Mouse (Mus musculus) Muller cell, postnatal 12 days (primary cell): ENCODE data around the gene Ttc27.

Experiments
- DNase-seq: peaks from one replicate; pipeline ENCODE4 v3.0.0-alpha.2; 2015; ENCODE audit errors: inconsistent ontology term

Ttc27 gene

GRCm38 (mm10) chr17:74752906-74753627, 35.5 kb downstream of the Ttc27 start:
- DNase-seq: no peak

DNA sequence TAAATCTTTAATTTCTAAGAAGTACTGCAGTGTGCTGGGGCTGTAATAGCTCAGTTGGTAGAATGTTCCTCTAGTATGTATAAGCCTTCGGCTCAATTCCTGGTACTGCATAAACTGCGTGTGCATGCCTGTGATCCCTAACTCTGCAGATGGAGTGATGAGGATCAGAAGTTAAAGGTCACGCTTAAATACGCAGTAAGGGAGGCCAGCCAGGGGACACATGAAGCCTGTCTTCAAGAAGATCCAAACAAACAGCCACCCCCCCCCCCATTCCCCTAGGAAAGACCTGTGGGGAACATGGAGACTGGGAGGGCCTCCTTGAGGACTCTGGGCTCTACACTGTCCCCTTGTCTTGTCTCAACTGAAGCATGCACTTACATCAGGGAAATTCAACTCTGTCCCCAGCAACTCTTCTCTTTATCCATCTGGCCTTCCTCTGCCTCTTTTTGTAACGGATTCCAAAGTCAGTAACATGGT, 36.1 kb downstream of the Ttc27 start:
- DNase-seq: no peak

GRCm38 (mm10) chr17:74754369-74755118, 37.0 kb downstream of the Ttc27 start:
- no peak for DNase-seq

DNA sequence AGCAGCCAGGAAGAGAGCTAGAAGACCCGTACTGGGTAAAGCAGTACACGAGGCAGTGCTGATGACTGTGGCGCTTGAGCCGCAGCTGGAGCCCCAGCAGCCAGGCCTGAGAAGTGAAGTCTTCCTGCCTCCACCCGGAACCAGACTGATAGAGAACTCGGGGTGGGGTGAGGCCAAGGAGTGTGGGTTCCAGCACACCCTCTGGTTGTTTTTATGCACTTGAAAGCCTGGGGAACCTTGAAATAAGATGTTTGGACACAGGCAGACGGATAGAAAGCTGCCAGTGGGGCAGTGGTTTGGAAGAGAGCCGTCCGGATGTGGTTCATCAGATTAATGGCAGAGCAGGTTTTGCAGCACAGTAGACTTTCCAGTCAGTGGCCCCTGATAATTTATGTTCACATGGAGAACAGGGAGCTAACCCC, 51.9 kb downstream of the Ttc27 start:
- no peak for DNase-seq

GRCm38 (mm10) chr17:74772364-74772763, 54.8 kb downstream of the Ttc27 start:
- DNase-seq: no peak

DNA sequence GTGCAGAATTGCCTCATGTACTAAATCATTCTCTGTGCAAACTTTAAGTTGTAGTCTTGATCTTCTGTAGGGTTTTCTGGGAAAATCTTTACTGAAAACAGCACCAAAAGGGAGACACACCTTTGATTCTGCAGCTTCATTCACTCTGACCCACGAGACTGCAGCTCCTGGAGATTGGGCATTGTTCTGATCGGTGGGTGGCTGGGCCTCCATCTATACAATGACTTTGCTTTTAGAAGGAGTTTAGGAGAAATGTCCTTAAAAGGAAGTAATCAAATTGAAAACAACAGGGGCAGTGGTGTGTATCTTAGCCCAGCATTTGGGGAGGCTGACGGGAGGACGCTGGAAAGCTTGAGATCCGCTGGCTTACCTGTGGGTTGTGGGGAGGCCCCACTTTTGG, 56.0 kb downstream of the Ttc27 start:
- no peak for DNase-seq

DNA sequence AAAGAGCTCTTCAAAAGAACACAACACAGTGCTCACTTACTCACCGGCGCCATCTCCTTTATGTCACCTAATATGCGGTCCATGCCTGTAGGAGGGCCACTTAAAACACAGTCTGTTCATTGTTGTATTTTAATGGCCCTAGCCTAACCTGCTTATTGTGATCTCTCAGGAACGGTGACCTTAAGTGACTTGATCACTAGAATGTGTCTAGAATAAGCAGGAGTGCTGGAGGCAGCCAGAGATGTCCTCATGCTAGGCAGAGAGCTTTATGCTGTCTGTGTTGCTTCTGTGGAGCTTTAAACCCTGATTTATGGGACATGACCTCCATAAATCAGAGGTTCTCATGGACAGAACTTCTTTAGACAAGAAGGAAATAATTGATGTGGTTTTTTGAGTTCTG, 62.6 kb downstream of the Ttc27 start:
- no peak for DNase-seq

- DNase-seq: no peak
Observed at GRCm38 (mm10) chr17:74780627-74781026, 63.1 kb downstream of the Ttc27 start.

- DNase-seq: peak; percentile 46
Observed at GRCm38 (mm10) chr17:74781911-74782310, 64.4 kb downstream of the Ttc27 start.

DNA sequence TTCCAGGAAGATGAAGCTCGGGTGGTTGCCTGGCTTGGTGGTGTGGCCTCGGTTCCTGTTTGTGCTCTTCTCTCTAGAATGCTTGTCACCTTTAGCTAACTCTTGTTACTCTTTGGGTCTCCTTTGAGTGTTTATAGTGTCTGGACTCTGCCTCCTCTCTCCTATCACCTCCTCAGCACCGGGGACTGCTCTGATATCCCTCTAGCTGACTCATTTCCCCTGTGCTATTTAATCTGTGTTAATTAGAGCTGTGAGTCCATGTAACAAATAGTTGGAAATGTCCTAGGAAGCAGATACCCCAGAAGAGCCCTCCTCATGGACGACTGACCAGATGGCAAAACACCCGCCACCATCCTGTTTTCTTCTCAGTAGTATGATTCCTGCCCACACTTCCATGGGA, 68.1 kb downstream of the Ttc27 start:
- DNase-seq: no peak

- DNase-seq: no peak
Observed at GRCm38 (mm10) chr17:74786198-74786734, 68.7 kb downstream of the Ttc27 start.

- peak; percentile 88 for DNase-seq
Observed at GRCm38 (mm10) chr17:74796023-74796699, 78.6 kb downstream of the Ttc27 start.

GRCm38 (mm10) chr17:74799865-74800264, 82.3 kb downstream of the Ttc27 start:
- no peak for DNase-seq

DNA sequence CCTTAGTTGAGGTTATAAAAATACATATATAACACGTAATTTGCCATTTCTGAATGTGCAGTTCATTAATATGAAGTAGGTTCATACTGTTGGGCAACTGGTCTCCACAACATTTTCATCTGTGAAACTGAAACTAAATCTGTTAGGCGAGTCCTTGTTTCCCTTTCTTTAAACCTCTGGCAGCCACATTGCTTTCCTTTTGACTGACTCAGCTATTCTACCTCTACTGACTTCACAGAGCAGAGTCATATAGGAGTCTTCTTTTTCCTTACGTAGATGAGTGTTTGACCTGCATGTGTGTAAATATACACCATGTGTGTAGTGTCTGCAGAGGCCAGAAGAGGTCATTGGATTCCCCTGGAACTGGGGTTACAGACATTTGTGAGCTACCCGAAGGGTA, 85.2 kb downstream of the Ttc27 start:
- no peak for DNase-seq

DNA sequence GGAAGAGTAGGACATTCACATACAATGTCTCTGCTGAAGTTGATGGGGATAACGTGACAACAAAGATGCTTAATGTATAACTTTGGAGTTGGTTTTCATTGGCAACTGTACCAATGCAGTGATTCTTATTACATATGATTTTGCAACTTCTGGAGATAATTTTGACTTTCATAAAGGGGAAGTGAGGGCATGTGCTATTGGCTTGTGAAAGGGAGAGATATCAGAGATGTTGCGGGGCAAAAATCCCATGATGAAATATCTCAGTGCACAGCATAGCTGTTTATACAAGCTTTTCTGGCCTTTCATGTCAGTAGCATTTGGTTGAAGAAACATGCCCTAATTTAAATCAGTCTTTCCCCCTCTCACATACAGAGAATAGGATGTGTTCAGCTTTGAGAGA, 86.3 kb downstream of the Ttc27 start:
- no peak for DNase-seq

DNA sequence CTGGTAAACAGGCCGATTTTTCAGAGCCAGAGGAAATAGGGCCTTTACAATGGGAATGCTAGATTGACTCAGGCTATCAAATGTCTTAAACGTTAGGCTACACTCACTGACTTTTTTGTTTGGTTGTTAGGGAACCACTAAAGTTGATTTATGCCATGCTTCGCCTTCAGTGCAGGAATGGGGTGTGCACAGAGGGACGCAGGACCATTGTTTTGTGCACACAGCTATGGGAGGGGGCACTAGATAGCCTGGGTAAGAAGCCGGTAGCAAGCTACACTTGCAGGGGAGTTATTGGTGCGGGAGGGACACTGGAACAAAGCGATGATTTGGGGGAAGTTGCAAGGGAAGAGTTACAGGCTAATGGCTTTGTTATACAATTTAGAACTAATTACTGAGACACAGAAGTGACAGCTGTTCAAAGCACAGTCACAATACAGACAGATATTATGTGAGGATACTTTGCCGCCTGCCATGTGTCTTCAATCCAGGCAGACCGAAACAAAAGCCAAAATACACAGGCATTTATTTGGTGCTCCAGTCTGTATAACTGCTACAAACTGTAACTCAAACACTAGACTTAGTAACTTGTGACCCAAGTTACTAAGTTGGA, 86.9 kb downstream of the Ttc27 start:
- DNase-seq: no peak

- no peak for DNase-seq
Observed at GRCm38 (mm10) chr17:74807509-74808248, 90.1 kb downstream of the Ttc27 start.

- no peak for DNase-seq
Observed at GRCm38 (mm10) chr17:74808330-74808729, 90.8 kb downstream of the Ttc27 start.

GRCm38 (mm10) chr17:74808901-74809300, 91.4 kb downstream of the Ttc27 start:
- no peak for DNase-seq

DNA sequence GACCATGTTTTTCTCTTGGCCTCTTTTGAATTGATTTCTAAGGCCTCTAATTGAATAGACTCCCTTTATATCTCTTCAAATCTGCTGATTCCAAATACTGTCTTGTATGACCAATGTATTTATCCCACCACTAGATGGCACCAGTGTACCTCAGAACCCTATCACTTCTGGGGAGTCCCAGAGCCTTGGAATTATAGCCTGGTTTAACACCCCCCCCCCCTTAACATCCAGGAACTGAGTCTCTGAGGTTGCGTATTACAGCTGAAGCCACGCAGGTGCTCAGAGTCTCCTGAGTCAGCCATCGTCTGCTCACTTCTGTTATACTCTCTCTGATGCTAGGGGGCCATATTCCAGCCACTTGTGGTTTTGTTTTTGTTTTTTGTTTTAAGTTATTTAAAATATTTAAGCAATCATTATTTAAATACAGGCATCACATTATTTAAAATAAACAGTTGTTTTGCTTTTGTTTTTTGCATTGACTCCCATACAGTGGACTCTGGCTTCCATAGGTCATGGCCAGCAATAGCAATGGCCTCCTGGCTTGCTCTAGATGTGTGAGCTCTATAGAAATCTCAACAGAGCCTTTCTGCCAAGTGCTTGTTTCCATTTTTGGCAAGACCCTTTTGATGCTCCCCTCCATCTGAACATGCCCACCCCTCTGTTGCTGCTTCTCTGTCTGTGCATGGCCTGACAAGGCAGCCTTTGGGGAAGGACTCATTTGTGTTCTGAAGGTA, 93.5 kb downstream of the Ttc27 start:
- DNase-seq: peak; percentile 57
